Mouse (Mus musculus) embryonic fibroblast, embryonic 13.5 days (primary cell): ENCODE measurements around the gene Rere.

ENCODE experiments used
- CTCF ChIP-seq: IDR thresholded peaks from 2 replicates; pipeline ENCODE4 v1.5.1; 2011; ENCODE audit warnings: mild to moderate bottlenecking, control low read depth, low read length, moderate library complexity, borderline replicate concordance; ENCODE audit not compliant: insufficient read depth
- POLR2A ChIP-seq: IDR thresholded peaks from 2 replicates; pipeline ENCODE4 v1.6.1; 2011; ENCODE audit warnings: low read depth, mild to moderate bottlenecking, control low read depth, low read length, moderate library complexity

DNA sequence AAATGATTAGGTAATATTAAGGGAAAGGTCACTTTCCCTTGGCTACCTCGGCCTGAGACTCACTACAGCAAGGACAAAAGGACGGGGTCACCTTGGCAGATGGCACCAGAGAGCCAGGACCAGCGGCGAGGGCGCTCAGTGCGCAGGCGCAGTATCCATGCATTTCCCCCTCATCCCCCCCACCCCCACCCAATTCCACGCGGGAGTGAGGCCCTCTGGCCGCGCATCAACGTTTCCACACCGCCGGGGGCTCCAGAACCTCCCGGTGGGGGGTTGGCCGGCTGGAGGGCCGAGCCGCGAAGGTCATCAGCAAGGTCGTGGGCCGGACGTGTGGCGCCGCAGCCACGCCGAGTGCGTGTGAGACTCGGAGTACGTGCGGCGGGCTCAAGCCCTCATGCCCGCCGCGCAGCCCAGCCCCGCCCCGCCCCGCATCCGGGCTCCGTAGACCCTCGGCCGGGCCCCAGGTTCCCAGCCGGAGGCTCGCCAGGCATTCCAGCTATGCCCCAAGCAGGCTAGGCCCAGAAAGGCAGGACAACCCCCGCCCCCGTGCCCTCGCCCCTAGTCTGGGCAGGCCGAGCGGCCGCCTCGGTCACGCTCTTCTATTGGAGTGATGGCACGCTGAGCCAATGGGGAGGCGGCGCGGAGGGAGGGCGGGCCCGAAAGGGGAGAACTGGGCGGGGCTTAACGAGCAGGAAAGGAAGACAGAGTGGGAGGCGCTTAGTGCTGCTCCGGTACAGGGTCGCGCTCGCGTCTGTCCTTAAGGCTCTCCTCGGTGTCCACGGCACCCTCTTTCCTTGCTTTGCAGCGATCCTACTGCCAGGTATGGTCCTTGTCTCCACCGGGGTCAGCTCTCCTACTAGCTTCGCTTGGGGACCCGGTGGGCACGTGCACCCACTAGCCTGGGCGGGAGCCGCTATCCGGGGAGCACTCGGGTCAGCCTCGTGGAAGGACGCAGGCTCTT is 44.6 kb upstream of the Rere start, which contains the start of gene Eno1:
- TF ChIP-seq CTCF, result no peak
- peak; percentile 98 for TF ChIP-seq POLR2A
